Mouse (Mus musculus) thymus, postnatal 0 days (tissue): Measurements from ENCODE around the gene Vps37b. TPM values are rescaled to one million over a fixed set of nuclear protein-coding genes. Genes with fewer than 3 reads are reported as not detected.

Experiments
- DNase-seq: peaks from one replicate; pipeline ENCODE4 v3.0.0-alpha.2; 2015; ENCODE audit warnings: low spot score
- polyA plus RNA-seq: library from polyadenylated mRNA; unstranded; fragments of >200 nt; fragmentation: Nextera tagmentation; extraction: Ambion mirVana; gene quantifications from 2 replicates; pipeline ENCODE4 v1.2.1, GENCODE M21; 2015

Vps37b gene
- polyA plus RNA-seq, 1 experiment from 2014 or later = 32.8 TPM

- peak; percentile 24 for DNase-seq
These were observed 27.5 kb downstream of the Vps37b start for GRCm38 (mm10) chr5:124004356-124005150.

- no peak for DNase-seq
These were observed 28.7 kb downstream of the Vps37b start for GRCm38 (mm10) chr5:124003375-124003774.

- DNase-seq = no peak
These were observed 29.2 kb downstream of the Vps37b start for GRCm38 (mm10) chr5:124002876-124003275.

GRCm38 (mm10) chr5:124001274-124001673, 30.8 kb downstream of the Vps37b start:
- DNase-seq = no peak

- peak; percentile 89 for DNase-seq
These were observed 31.2 kb downstream of the Vps37b start for GRCm38 (mm10) chr5:124000824-124001223.

GRCm38 (mm10) chr5:123998370-123998769, 33.7 kb downstream of the Vps37b start:
- DNase-seq = no peak

GRCm38 (mm10) chr5:123997811-123998210, 34.3 kb downstream of the Vps37b start:
- DNase-seq = no peak

- no peak for DNase-seq
These were observed 34.8 kb downstream of the Vps37b start for GRCm38 (mm10) chr5:123997211-123997751.

- DNase-seq = no peak
These were observed 35.4 kb downstream of the Vps37b start for GRCm38 (mm10) chr5:123996695-123997094.

- no peak for DNase-seq
These were observed 35.9 kb downstream of the Vps37b start for GRCm38 (mm10) chr5:123996194-123996593.

GRCm38 (mm10) chr5:123995388-123995787, 36.7 kb downstream of the Vps37b start:
- DNase-seq = no peak

- DNase-seq = no peak
These were observed 37.6 kb downstream of the Vps37b start for GRCm38 (mm10) chr5:123994468-123994867.

- no peak for DNase-seq
These were observed 38.6 kb downstream of the Vps37b start for GRCm38 (mm10) chr5:123993263-123994036.

GRCm38 (mm10) chr5:123992794-123993193, 39.3 kb downstream of the Vps37b start:
- DNase-seq = peak; percentile 67

- DNase-seq = no peak
These were observed 39.9 kb downstream of the Vps37b start for GRCm38 (mm10) chr5:123992193-123992637.

- DNase-seq = no peak
These were observed 40.7 kb downstream of the Vps37b start for GRCm38 (mm10) chr5:123991321-123991720.

GRCm38 (mm10) chr5:123989941-123990885, 41.9 kb downstream of the Vps37b start:
- no peak for DNase-seq

- no peak for DNase-seq
These were observed 44.6 kb downstream of the Vps37b start for GRCm38 (mm10) chr5:123987511-123987910.

GRCm38 (mm10) chr5:123986925-123987324, 45.1 kb downstream of the Vps37b start:
- no peak for DNase-seq

- DNase-seq = no peak
These were observed 46.6 kb downstream of the Vps37b start for GRCm38 (mm10) chr5:123985434-123985833.

- no peak for DNase-seq
These were observed 49.2 kb downstream of the Vps37b start for GRCm38 (mm10) chr5:123982838-123983237.
